Mouse (Mus musculus) heart, adult 2 months (tissue): Measurements from ENCODE around the gene Dis3l2. TPM values are rescaled to one million over a fixed set of nuclear protein-coding genes. Genes with fewer than 3 reads are reported as not detected.

Source experiments
- DNase-seq, 2 experiments: peaks; one replicate each; pipeline ENCODE4 v3.0.0; 2021
- H3K27ac ChIP-seq: fragments of 200-600 bp; 2 replicates; pipeline ENCODE4 v1.8.1; 2022
- H3K27me3 ChIP-seq: fragments of 200-500 bp; 2 replicates; pipeline ENCODE4 v1.6.1; 2012; ENCODE audit warnings: mild to moderate bottlenecking, low read length, inconsistent platforms, mixed read lengths; ENCODE audit not compliant: control insufficient read depth, insufficient read depth
- H3K36me3 ChIP-seq: fragments of 200-500 bp; 2 replicates; pipeline ENCODE4 v1.6.1; 2012; ENCODE audit warnings: low read length, inconsistent platforms; ENCODE audit not compliant: control insufficient read depth, insufficient read depth
- H3K4me1 ChIP-seq: fragments of 200-500 bp; 2 replicates; pipeline ENCODE4 v1.6.1; 2011; ENCODE audit warnings: low read length; ENCODE audit not compliant: control insufficient read depth, insufficient read depth
- H3K4me3 ChIP-seq: fragments of 200-600 bp; 2 replicates; pipeline ENCODE4 v1.8.1; 2022
- H3K79me2 ChIP-seq: fragments of 200-500 bp; replicated peaks from 2 replicates; pipeline ENCODE4 v1.6.1; 2012; ENCODE audit warnings: mild to moderate bottlenecking, inconsistent platforms, low read length, moderate library complexity, mixed read lengths; ENCODE audit not compliant: control insufficient read depth, insufficient read depth
- H3K9ac ChIP-seq: fragments of 200-500 bp; 2 replicates; pipeline ENCODE4 v1.6.1; 2012; ENCODE audit warnings: low read depth, mild to moderate bottlenecking, control low read depth, inconsistent platforms, low read length, mixed read lengths
- CTCF ChIP-seq: fragments of 200-600 bp; IDR thresholded peaks from 2 replicates; pipeline ENCODE4 v1.8.1; 2022; ENCODE audit warnings: antibody characterized with exemption, mild to moderate bottlenecking, moderate library complexity
- EP300 ChIP-seq: fragments of 200-500 bp; IDR thresholded peaks from 2 replicates; pipeline ENCODE4 v1.6.1; 2011; ENCODE audit warnings: low read depth, low read length, control low read depth; ENCODE audit not compliant: insufficient read depth
- POLR2A ChIP-seq: fragments of 200-500 bp; IDR thresholded peaks from 2 replicates; pipeline ENCODE4 v1.6.1; 2011; ENCODE audit warnings: mild to moderate bottlenecking, low read depth, low read length, control low read depth; ENCODE audit not compliant: insufficient read depth
- WGBS: fragments of 180-500 bp; shearing (Covaris S2); methylation state at CpG from one replicate; pipeline ENCODE4 v1.1.7; 2018; 5-methylcytosine and 5-hydroxymethylcytosine counted together
- intact Hi-C: fragments of 180-260 bp; cut with DNase I; formaldehyde crosslinking; loops from one replicate; pipeline ENCODE4 v1.15.1; 2025
- polyA plus RNA-seq: library from polyadenylated mRNA; depleted of rRNA; stranded (reverse); fragments of >200 nt; gene quantifications from 2 replicates; pipeline ENCODE4 v1.2.3, GENCODE M21; 2012; rRNA removed
- total RNA-seq, 2 experiments: library from RNA; stranded (reverse); gene quantifications; 2 replicates each; pipeline ENCODE4 v1.2.3; 2021

The Dis3l2 gene
- total and polyA plus RNA-seq, 3 experiments: 7.8 to 10.2 (median 9.0) TPM

DNA sequence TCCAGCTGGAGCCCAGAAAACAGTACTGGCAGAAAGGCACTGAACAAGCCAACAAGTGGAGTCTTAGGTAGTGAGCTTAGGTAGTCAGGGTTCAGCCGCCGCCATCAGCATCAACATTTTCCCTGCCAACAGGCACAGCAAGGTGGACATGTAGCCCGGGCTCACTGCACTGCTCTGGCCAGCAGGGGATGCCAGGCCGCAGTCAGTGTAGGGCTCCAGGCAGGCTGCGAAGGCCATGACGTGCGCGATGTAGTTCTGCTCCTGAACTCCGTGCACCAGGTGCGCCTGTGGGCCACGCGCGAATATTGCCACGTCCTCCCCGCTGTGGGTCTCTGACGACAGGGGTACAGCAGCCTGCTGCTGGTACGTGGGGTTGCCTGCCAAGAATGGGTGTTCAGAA lies 383.4 kb downstream of the Dis3l2 start:
- Histone ChIP-seq H3K9ac (no peak overlapping the region), H3K36me3 (no peaks in the 10 kb centered on the region), H3K4me3 (no peak overlapping the region), H3K4me1 (no peaks in the 10 kb centered on the region), H3K27me3 (no peaks in the 10 kb centered on the region), H3K79me2 (no peaks in the 10 kb centered on the region), H3K27ac (no peak overlapping the region)
- intact Hi-C loops: no loop called here
- no peak for DNase-seq
- TF ChIP-seq POLR2A (no peak), CTCF (no peak), EP300 (no peak)
- 79% methylated on average over 17 of the region's 17 CpGs for WGBS

- Histone ChIP-seq H3K27ac (no peak overlapping the region), H3K79me2 (no peaks in the 10 kb centered on the region), H3K4me3 (no peak overlapping the region), H3K9ac (no peak overlapping the region), H3K27me3 (no peaks in the 10 kb centered on the region), H3K4me1 (no peaks in the 10 kb centered on the region), H3K36me3 (no peaks in the 10 kb centered on the region)
- DNase-seq: no peak
- no peak for TF ChIP-seq EP300
- no peak for TF ChIP-seq POLR2A
- TF ChIP-seq CTCF: no peak
- WGBS: 88% methylated on average over 11 of the region's 11 CpGs
- intact Hi-C loops: no loop called here
Observed at GRCm38 (mm10) chr1:87089251-87089650, 385.6 kb downstream of the Dis3l2 start.

GRCm38 (mm10) chr1:87089828-87090227 lies 386.2 kb downstream of the Dis3l2 start, which contains the start of gene Alppl2:
TSS of gene Alppl2 (minus strand) at chr1:87089928.
- Histone ChIP-seq H3K36me3 (no peaks in the 10 kb centered on the region), H3K79me2 (no peaks in the 10 kb centered on the region), H3K27ac (no peak within 1 kb of the TSS), H3K4me1 (no peaks in the 10 kb centered on the region), H3K9ac (no peak within 1 kb of the TSS), H3K27me3 (no peaks in the 10 kb centered on the region), H3K4me3 (no peak within 1 kb of the TSS)
- intact Hi-C loops: no loop called here
- no peak for DNase-seq
- TF ChIP-seq CTCF (no peak), EP300 (no peak), POLR2A (no peak)
- WGBS: 65% methylated on average over 4 of the region's 4 CpGs

DNA sequence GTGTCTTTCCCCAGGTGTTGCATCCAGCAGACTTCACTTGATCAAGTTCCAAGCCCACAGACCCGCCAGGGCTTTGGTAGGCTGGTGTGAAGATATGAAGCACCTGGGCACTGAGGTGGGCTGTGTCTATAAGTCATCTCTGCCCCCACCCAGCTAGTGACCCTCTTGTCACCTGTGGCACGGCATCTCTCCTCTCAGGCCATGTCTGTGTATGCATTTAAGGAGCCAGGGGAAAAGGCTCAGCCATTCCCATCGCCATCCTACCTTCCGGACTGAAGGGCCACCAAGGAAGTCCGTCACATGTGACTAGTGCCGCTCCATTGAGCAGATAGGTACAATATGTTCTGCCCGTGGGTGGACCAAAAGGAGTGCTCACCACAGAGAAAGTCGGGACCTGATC lies 392.0 kb downstream of the Dis3l2 start:
- DNase-seq: no peak
- Histone ChIP-seq H3K79me2 (no peaks in the 10 kb centered on the region), H3K9ac (no peak overlapping the region), H3K27ac (no peak overlapping the region), H3K4me1 (no peaks in the 10 kb centered on the region), H3K36me3 (no peaks in the 10 kb centered on the region), H3K27me3 (peaks cover 1% of the 10 kb centered on the region; the same call in 1 of the 2 replicates), H3K4me3 (no peak overlapping the region)
- WGBS: 77% methylated on average over 8 of the region's 8 CpGs
- intact Hi-C loops: no loop called here
- no peak for TF ChIP-seq EP300
- no peak for TF ChIP-seq CTCF
- no peak for TF ChIP-seq POLR2A

- Histone ChIP-seq H3K27ac (no peak overlapping the region), H3K79me2 (no peaks in the 10 kb centered on the region), H3K36me3 (no peaks in the 10 kb centered on the region), H3K9ac (no peak overlapping the region), H3K4me3 (no peak overlapping the region), H3K27me3 (peaks cover 1% of the 10 kb centered on the region; the same call in 1 of the 2 replicates), H3K4me1 (no peaks in the 10 kb centered on the region)
- TF ChIP-seq EP300: no peak
- TF ChIP-seq CTCF: peak; percentile 72
- no peak for TF ChIP-seq POLR2A
- WGBS: 17% methylated on average over 30 of the region's 30 CpGs
- intact Hi-C loops: loop anchor here (2.0 kb wide), 1 partner anchor 88 kb away; no protein-coding TSS in a partner anchor
- DNase-seq: peak; percentile 44 to 70
Observed at GRCm38 (mm10) chr1:87098358-87098975, 394.9 kb downstream of the Dis3l2 start.

Other genes starting within 250 kb of the Dis3l2 start
- gene Ptma, start 177.1 kb upstream of the Dis3l2 start, total RNA-seq: 100 to 1,000 TPM; 200 to 227 TPM
- gene Ptma, start 177.1 kb upstream of the Dis3l2 start, polyA plus RNA-seq: 169 and 177 TPM in 2 replicates
- 10 to 100 TPM; 40.4 to 47.6 TPM for gene Pde6d, start 121.2 kb upstream of the Dis3l2 start, total RNA-seq
- 27.9 and 39.2 TPM in 2 replicates for gene Pde6d, start 121.2 kb upstream of the Dis3l2 start, polyA plus RNA-seq
- gene Cops7b, start 120.9 kb upstream of the Dis3l2 start, total RNA-seq: 10 to 100 TPM; 11.2 to 12.0 TPM
- gene Cops7b, start 120.9 kb upstream of the Dis3l2 start, polyA plus RNA-seq: 18.2 and 22.4 TPM in 2 replicates
- not detected for gene Nppc, start 33.2 kb upstream of the Dis3l2 start, total RNA-seq
- gene Nppc, start 33.2 kb upstream of the Dis3l2 start, polyA plus RNA-seq: 0.14 TPM in 1 of 2 replicates, not detected in the other